Mouse (Mus musculus) cerebellum, postnatal 4 days (tissue): Measurements from ENCODE around the gene Fhl3.

Experiments
- DNase-seq, 2 experiments: peaks; one replicate each; pipeline ENCODE4 v3.0.0; 2022; ENCODE audit warnings: low spot score in 2 of 2, mixed read lengths in 1 of 2

Fhl3 gene

DNA sequence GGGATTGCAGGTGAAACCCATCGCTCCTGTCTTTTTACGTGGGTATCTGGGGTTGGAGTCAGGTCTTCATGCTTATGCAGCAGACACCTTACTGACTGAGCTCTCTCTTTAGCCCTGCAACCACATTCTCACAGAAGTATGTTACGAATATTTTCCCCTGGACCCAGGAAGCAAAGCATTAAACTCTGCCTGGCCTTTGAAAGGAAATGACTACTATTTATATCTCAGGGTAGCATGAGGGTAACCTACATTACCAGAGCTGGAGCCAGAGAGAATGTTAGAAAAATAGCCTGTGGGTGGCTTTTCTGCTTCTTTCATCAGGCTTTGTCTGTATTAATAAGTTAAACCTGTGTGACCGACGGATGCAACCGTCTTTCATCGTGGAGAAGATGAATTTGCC, 55.0 kb downstream of the Fhl3 start:
- DNase-seq: no peak
